Mouse (Mus musculus) MEL (cell line): ENCODE data around the gene Ppif. TPM values are rescaled to one million over a fixed set of nuclear protein-coding genes. Genes with fewer than 3 reads are reported as not detected.

Experiments used
- polyA plus RNA-seq, 2 experiments: library from polyadenylated mRNA; stranded (reverse) in 1 of 2; unstranded in 1 of 2; fragments of >175 nt in 1 of 2; fragments of >200 nt in 1 of 2; gene quantifications; 2 replicates each; pipeline versions ENCODE4 v1.2.1 to v1.2.4; 2012; ENCODE audit warnings: low replicate concordance in 2 of 2, low read depth in 1 of 2; ENCODE audit not compliant: insufficient read length in 2 of 2, insufficient read depth in 1 of 2, missing spikeins in 1 of 2
- total RNA-seq: library from RNA; depleted of rRNA; stranded (reverse); fragments of 300-350 nt; gene quantifications from 2 replicates; pipeline ENCODE4 v1.2.3, GENCODE M21; 2012; rRNA removed

Ppif gene
- total and polyA plus RNA-seq, 3 experiments, result 71.0 to 128 (median 127) TPM

Other genes with a start within 250 kb of the Ppif start
- 2.7 and 3.7 TPM in 2 replicates for gene Zmiz1, start 235.0 kb upstream of the Ppif start, total RNA-seq
- gene Zmiz1, start 235.0 kb upstream of the Ppif start, polyA plus RNA-seq, result 10 to 100 TPM in 1 of 2 experiments, not detected in 1; 19.9 TPM
- gene Zcchc24, start 74.9 kb downstream of the Ppif start, total RNA-seq, result 1.8 and 2.3 TPM in 2 replicates
- gene Zcchc24, start 74.9 kb downstream of the Ppif start, polyA plus RNA-seq, result 1 to 10 TPM in 1 of 2 experiments, not detected in 1; 8.7 TPM
- 7.3 and 7.6 TPM in 2 replicates for gene Anxa11, start 148.0 kb downstream of the Ppif start, total RNA-seq
- gene Anxa11, start 148.0 kb downstream of the Ppif start, polyA plus RNA-seq, result 10 to 100 TPM in 1 of 2 experiments, not detected in 1; 40.5 TPM
- not detected in 2 replicates for gene Plac9a, start 208.9 kb downstream of the Ppif start, total RNA-seq
- gene Plac9a, start 208.9 kb downstream of the Ppif start, polyA plus RNA-seq, result not detected
- 0.69 and 0.81 TPM in 2 replicates for gene Tmem254a, start 233.5 kb downstream of the Ppif start, total RNA-seq
- 1 to 10 TPM in 1 of 2 experiments, not detected in 1; 1.8 TPM for gene Tmem254a, start 233.5 kb downstream of the Ppif start, polyA plus RNA-seq
- gene Cphx1, start 244.2 kb downstream of the Ppif start, total RNA-seq, result not detected in 2 replicates
- gene Cphx1, start 244.2 kb downstream of the Ppif start, polyA plus RNA-seq, result not detected